Mouse (Mus musculus): Measurements from ENCODE around the gene Trip13. TPM values are rescaled to one million over a fixed set of nuclear protein-coding genes. Genes with fewer than 3 reads are reported as not detected.

The Trip13 gene
- 33.8 and 39.6 TPM in 2 replicates for polyA plus RNA-seq (2015; fragmentation: Nextera tagmentation; extraction: Ambion mirVana)

- peak; percentile 97 for ATAC-seq (ENCODE audit: low read depth)
- H3K4me1 ChIP-seq (replicated peaks; ENCODE audit: control insufficient read depth, insufficient read depth, low read length): peaks cover 12% of the 10 kb centered on the region
- H3K27me3 ChIP-seq (ENCODE audit: control insufficient read depth, insufficient read depth, low read depth, low read length): no peaks in the 10 kb centered on the region
- H3K9me3 ChIP-seq (ENCODE audit: control insufficient read depth, low read length): no peaks in the 10 kb centered on the region
- under 1% methylated on average over 74 of the region's 82 CpGs for WGBS
- peaks cover 14% of the 10 kb centered on the region for H3K36me3 ChIP-seq (ENCODE audit: control insufficient read depth, insufficient read depth, low read length)
- H3K9ac ChIP-seq (ENCODE audit: low read length): peak within 1 kb of the TSS; percentile 83
- H3K27ac ChIP-seq (ENCODE audit: low read length): peak within 1 kb of the TSS; percentile 92
- H3K4me2 ChIP-seq (ENCODE audit: low read depth, low read length): peak within 1 kb of the TSS; percentile 83
- H3K4me3 ChIP-seq (ENCODE audit: low read length): peak within 1 kb of the TSS; percentile 87
Measured at GRCm38 (mm10) chr13:73937321-73938176, at the start of gene Trip13, which contains the start of gene Brd9. TSS of gene Trip13 (minus strand) at chr13:73937784. TSS of gene Brd9 (plus strand) at chr13:73937811.

DNA sequence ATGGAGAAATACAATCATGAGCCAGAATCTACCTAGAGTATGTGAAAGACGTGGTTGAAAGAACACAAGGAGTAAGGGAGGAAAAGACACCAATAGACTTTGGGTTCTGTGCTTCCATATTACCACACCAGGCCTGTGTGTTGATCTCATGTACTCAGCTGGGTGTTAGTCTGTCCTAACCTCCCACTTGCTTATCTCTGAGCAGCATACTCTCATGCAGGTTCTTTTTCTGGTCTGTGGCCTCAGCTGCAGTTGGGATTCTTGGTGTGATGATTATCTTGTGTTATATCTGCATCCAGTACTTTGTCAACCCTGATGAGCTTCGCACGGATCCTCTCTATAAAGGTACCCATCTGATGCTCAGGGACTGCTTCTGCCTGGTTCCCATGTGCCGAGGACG lies 39.4 kb upstream of the Trip13 start:
- Histone ChIP-seq H3K27ac (ENCODE audit: low read length) (no peak overlapping the region), H3K9ac (ENCODE audit: low read length) (no peak overlapping the region)
- whole genome bisulfite sequencing: 80% methylated on average over 5 of the region's 5 CpGs

DNA sequence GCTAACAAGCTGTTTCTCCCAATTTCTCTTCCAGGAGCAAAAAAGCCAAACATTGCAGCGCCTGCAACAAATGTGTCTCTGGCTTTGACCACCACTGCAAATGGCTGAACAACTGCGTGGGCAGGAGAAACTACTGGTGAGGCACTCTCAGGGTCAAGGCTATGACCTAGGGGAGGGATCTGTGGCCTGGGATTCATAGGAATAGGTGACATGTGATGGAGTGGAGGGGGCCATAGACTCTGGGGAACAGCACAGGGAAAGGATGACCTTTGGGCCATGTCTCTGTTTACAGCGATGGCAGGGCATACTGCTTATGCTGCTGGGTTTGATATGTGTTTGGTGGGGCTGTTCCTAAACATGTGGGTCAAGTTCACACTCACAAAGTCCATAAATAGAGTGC lies 36.9 kb upstream of the Trip13 start:
- Histone ChIP-seq H3K36me3 (ENCODE audit: control insufficient read depth, insufficient read depth, low read length) (no peaks in the 10 kb centered on the region), H3K4me2 (ENCODE audit: low read depth, low read length) (no peak overlapping the region), H3K4me1 (replicated peaks; ENCODE audit: control insufficient read depth, insufficient read depth, low read length) (peaks cover 7% of the 10 kb centered on the region), H3K9me3 (ENCODE audit: control insufficient read depth, low read length) (no peaks in the 10 kb centered on the region), H3K9ac (ENCODE audit: low read length) (no peak overlapping the region), H3K27ac (ENCODE audit: low read length) (no peak overlapping the region), H3K4me3 (ENCODE audit: low read length) (no peak overlapping the region), H3K27me3 (ENCODE audit: control insufficient read depth, insufficient read depth, low read depth, low read length) (no peaks in the 10 kb centered on the region)
- ATAC-seq (ENCODE audit: low read depth): no peak
- WGBS: 74% methylated on average over 3 of the region's 3 CpGs

More for the DNA sequence above, 39.4 kb upstream of the Trip13 start:
- Histone ChIP-seq H3K9me3 (ENCODE audit: control insufficient read depth, low read length) (no peaks in the 10 kb centered on the region), H3K4me2 (ENCODE audit: low read depth, low read length) (no peak overlapping the region), H3K36me3 (ENCODE audit: control insufficient read depth, insufficient read depth, low read length) (no peaks in the 10 kb centered on the region), H3K4me3 (ENCODE audit: low read length) (no peak overlapping the region), H3K27me3 (ENCODE audit: control insufficient read depth, insufficient read depth, low read depth, low read length) (no peaks in the 10 kb centered on the region), H3K4me1 (replicated peaks; ENCODE audit: control insufficient read depth, insufficient read depth, low read length) (no peaks in the 10 kb centered on the region)
- ATAC-seq (ENCODE audit: low read depth): no peak

GRCm38 (mm10) chr13:73970545-73971448 lies 33.2 kb upstream of the Trip13 start:
- H3K27me3 ChIP-seq (ENCODE audit: control insufficient read depth, insufficient read depth, low read depth, low read length): no peaks in the 10 kb centered on the region
- peak overlapping the region; percentile 47 for H3K4me2 ChIP-seq (ENCODE audit: low read depth, low read length)
- no peaks in the 10 kb centered on the region for H3K36me3 ChIP-seq (ENCODE audit: control insufficient read depth, insufficient read depth, low read length)

GRCm38 (mm10) chr13:73963551-73963950 lies 26.0 kb upstream of the Trip13 start, which contains the start of gene Zdhhc11:
TSS of gene Zdhhc11 (plus strand) at chr13:73963851.
- no peak within 1 kb of the TSS for H3K4me3 ChIP-seq (ENCODE audit: low read length)
- H3K9ac ChIP-seq (ENCODE audit: low read length): no peak within 1 kb of the TSS
- H3K9me3 ChIP-seq (ENCODE audit: control insufficient read depth, low read length): no peaks in the 10 kb centered on the region
- H3K4me2 ChIP-seq (ENCODE audit: low read depth, low read length): no peak within 1 kb of the TSS
- WGBS: 90% methylated on average over 5 of the region's 5 CpGs
- H3K4me1 ChIP-seq (replicated peaks; ENCODE audit: control insufficient read depth, insufficient read depth, low read length): no peaks in the 10 kb centered on the region
- H3K36me3 ChIP-seq (ENCODE audit: control insufficient read depth, insufficient read depth, low read length): peaks cover 15% of the 10 kb centered on the region
- no peak for ATAC-seq (ENCODE audit: low read depth)
- H3K27ac ChIP-seq (ENCODE audit: low read length): no peak within 1 kb of the TSS
- H3K27me3 ChIP-seq (ENCODE audit: control insufficient read depth, insufficient read depth, low read depth, low read length): no peaks in the 10 kb centered on the region

More at GRCm38 (mm10) chr13:73970545-73971448, 33.2 kb upstream of the Trip13 start:
- Histone ChIP-seq H3K4me3 (ENCODE audit: low read length) (peak overlapping the region; percentile 21), H3K9ac (ENCODE audit: low read length) (peak overlapping the region; percentile 38; the same call in 1 of the 2 replicates), H3K27ac (ENCODE audit: low read length) (peak overlapping the region; percentile 42; the same call in 1 of the 2 replicates), H3K4me1 (replicated peaks; ENCODE audit: control insufficient read depth, insufficient read depth, low read length) (peaks cover 7% of the 10 kb centered on the region), H3K9me3 (ENCODE audit: control insufficient read depth, low read length) (no peaks in the 10 kb centered on the region)
- 13% methylated on average over 12 of the region's 12 CpGs for WGBS
- peak; percentile 92 for ATAC-seq (ENCODE audit: low read depth)

DNA sequence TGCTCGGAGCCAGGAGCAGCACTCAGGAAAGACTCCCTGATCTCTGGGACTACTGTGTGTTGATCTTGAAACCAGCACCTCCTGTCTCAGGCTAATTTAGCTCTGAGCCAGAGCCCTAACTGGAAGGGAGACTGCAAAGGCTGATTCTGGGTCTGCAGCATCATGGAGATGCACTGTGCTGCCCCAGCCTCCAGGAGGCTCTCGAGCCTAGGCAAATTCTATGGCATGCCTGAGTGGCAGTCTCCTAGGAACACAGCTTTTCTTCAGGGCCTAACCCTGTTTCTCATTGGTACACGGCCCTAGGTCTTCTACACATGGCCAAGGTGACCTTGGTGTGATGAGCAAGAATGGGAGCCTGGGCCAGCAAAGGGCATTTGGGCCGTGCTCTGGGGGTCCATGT lies 23.6 kb upstream of the Trip13 start:
- Histone ChIP-seq H3K36me3 (ENCODE audit: control insufficient read depth, insufficient read depth, low read length) (peaks cover 22% of the 10 kb centered on the region), H3K9ac (ENCODE audit: low read length) (no peak overlapping the region), H3K27me3 (ENCODE audit: control insufficient read depth, insufficient read depth, low read depth, low read length) (no peaks in the 10 kb centered on the region), H3K27ac (ENCODE audit: low read length) (no peak overlapping the region), H3K9me3 (ENCODE audit: control insufficient read depth, low read length) (no peaks in the 10 kb centered on the region), H3K4me2 (ENCODE audit: low read depth, low read length) (no peak overlapping the region), H3K4me3 (ENCODE audit: low read length) (no peak overlapping the region), H3K4me1 (replicated peaks; ENCODE audit: control insufficient read depth, insufficient read depth, low read length) (no peaks in the 10 kb centered on the region)
- WGBS: 82% methylated on average over 4 of the region's 4 CpGs
- ATAC-seq (ENCODE audit: low read depth): no peak

DNA sequence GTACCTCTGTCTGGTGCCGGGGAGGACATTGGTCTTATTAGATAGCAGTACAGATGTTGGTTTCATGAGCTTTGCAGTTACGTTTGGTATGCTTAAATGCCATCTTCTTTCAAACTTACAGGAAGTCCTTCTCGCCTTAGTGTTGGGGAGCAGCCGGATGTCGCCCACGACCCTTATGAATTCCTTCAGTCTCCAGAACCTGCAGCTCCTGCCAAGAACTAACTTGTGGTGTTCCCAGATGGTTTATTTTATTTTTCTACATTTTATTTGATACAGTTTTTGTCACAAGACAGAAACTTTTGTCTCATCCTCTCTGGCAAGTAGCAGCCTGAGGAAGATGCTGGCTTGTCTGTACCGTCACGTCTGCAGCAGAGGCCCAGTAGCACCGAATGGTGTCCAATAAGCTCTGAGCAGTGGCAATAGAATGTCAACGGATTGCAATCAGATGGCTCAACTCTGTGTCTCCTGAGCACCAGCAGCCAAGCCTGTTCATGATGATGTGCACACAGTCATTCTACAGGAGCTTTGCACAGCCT lies 22.6 kb upstream of the Trip13 start:
- Histone ChIP-seq H3K27ac (ENCODE audit: low read length) (no peak overlapping the region), H3K9me3 (ENCODE audit: control insufficient read depth, low read length) (no peaks in the 10 kb centered on the region), H3K4me3 (ENCODE audit: low read length) (no peak overlapping the region), H3K9ac (ENCODE audit: low read length) (no peak overlapping the region), H3K4me2 (ENCODE audit: low read depth, low read length) (no peak overlapping the region), H3K4me1 (replicated peaks; ENCODE audit: control insufficient read depth, insufficient read depth, low read length) (no peaks in the 10 kb centered on the region), H3K36me3 (ENCODE audit: control insufficient read depth, insufficient read depth, low read length) (peaks cover 26% of the 10 kb centered on the region), H3K27me3 (ENCODE audit: control insufficient read depth, insufficient read depth, low read depth, low read length) (no peaks in the 10 kb centered on the region)
- 81% methylated on average over 10 of the region's 10 CpGs for WGBS
- ATAC-seq (ENCODE audit: low read depth): no peak

- no peak overlapping the region for H3K4me3 ChIP-seq (ENCODE audit: low read length)
- 88% methylated on average over 5 of the region's 5 CpGs for WGBS
- H3K9me3 ChIP-seq (ENCODE audit: control insufficient read depth, low read length): no peaks in the 10 kb centered on the region
- peaks cover 32% of the 10 kb centered on the region for H3K36me3 ChIP-seq (ENCODE audit: control insufficient read depth, insufficient read depth, low read length)
- H3K4me2 ChIP-seq (ENCODE audit: low read depth, low read length): no peak overlapping the region
- no peaks in the 10 kb centered on the region for H3K4me1 ChIP-seq (replicated peaks; ENCODE audit: control insufficient read depth, insufficient read depth, low read length)
- H3K27ac ChIP-seq (ENCODE audit: low read length): no peak overlapping the region
- H3K27me3 ChIP-seq (ENCODE audit: control insufficient read depth, insufficient read depth, low read depth, low read length): no peaks in the 10 kb centered on the region
- no peak for ATAC-seq (ENCODE audit: low read depth)
- H3K9ac ChIP-seq (ENCODE audit: low read length): no peak overlapping the region
Measured at GRCm38 (mm10) chr13:73955531-73955930, 17.9 kb upstream of the Trip13 start.

All from lung, embryonic 16.5 days (tissue).